Mouse (Mus musculus) right cerebral cortex, postnatal 25 days (tissue): ENCODE measurements around the gene Hist1h1t.
A peak's percentile ranks its signal among the peaks of the same experiment; 100 is the strongest.
"Not testable (repeated sequence)": the region's sequence is repeated elsewhere in the genome, so short reads cannot be mapped to it uniquely, and the experiment has no call there.

Source experiments
- DNase-seq: peaks from one replicate; pipeline ENCODE4 v3.0.0; 2022

The Hist1h1t gene

DNA sequence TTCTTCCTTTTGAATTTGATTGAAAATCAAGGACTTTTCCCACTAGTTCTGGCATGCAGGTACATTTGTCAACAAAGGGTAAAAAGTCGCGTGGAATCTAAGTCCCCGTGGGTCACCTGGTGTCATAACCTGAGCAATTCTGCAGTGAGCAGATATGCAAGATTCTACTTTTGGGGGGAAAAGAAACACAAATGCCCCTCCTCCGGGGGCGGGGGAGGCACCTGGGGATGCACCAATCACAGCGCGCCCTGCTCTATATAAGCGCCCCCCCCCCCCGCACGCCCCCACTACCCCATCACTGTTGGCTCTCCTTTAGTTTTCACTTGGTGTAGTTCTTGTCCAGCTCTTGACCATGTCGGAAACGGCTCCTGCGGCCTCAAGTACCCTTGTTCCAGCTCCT, at the start of gene Hist1h1t:
TSS of gene Hist1h1t (plus strand) at position 301 of the 400 bp plus-strand sequence.
- DNase-seq, result no peak

DNA sequence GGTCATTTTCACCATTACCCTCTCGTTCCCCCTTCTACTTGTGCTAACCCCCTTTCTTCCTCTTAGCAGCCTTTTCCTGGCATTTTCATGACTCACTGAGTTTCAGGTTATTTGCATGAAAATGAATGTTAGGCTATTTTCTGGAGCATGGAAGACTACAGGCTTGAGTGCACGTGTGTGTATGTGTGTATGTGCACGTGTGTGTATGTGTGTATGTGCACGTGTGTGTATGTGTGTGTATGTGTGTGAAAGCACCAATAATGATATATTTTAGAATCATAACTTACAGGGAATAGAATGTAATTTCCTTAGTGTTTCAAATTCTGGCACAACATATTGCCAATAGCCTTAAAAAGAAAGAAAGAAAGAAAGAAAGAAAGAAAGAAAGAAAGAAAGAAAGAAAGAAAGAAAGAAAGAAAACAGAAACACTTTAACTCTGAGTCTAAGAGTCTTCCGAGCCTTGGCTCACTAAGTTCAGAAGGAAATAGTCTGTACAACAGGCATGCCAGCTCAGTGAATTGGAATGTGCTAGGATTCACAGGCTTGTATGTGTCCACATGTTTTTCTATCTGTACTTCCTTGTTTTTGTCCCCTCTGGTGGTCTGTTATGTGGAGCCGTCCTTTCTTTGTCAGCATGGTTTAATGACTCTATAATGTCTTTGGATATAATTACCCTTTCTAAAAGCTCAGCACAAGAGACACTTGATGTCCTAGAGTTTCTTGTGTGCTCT, 35.8 kb upstream of the Hist1h1t start:
- DNase-seq, result no peak

DNA sequence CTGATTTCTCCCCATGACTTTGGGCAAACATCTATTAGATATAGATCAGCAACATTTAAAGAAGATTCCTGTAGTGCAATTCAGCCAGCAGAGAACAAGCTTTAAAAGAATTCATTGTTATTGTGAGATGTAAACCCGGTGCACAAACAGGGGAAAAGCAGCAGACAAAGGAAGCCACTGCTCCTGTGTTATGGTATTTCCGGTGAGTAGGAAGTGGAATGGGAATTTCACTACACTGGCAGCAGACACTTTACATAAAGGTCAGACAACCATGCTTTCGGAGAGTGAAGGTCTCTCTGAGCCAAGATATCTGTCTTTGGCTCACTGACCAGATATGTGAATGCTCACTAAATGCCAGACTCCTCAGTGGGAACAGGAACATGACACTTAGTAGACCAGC, 33.1 kb upstream of the Hist1h1t start:
- DNase-seq, result no peak

DNA sequence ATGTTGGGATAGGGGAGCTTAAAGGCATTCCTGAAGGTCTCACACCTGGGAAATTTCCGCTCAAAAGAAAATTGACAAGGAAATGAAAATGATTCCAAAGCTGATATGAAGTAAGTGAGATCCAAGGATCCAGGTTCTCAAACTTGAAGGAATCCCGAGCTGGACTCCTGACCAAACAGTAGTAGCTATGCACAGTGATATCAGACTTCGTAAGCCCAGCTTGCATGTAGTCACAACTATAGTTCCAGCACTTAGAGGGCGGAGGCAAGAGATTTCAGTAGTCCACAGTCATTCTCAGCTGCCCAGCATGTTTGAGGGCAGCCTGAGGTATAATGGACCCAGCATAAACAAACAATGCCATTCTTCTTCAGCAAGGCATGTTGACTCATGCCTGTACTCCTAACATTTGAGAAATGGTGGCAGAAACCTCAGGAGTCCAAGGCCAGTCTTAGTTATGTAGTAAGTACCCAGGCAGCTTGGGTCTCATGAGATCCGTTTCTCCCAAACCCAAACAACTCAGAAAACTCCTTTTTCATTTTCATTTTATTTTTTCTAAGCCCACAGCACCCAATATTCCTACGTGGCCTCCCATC, 13.5 kb upstream of the Hist1h1t start:
- DNase-seq, result no peak

DNA sequence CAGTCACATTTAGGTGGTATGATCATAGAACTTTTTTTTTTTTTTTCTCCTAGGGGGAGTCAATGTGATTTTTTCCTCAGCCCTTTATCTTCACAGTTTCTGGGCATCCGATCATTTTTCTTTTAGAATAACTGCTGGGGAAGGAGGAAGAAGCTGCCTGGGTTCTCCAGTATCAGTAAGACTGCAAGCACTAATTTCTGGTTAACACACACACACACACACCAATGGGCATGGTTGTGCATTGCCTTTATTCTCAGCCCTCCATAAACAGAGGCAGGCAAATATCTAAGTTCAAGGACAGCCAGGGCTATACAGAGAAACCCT, 13.0 kb upstream of the Hist1h1t start:
- DNase-seq, result no peak

DNA sequence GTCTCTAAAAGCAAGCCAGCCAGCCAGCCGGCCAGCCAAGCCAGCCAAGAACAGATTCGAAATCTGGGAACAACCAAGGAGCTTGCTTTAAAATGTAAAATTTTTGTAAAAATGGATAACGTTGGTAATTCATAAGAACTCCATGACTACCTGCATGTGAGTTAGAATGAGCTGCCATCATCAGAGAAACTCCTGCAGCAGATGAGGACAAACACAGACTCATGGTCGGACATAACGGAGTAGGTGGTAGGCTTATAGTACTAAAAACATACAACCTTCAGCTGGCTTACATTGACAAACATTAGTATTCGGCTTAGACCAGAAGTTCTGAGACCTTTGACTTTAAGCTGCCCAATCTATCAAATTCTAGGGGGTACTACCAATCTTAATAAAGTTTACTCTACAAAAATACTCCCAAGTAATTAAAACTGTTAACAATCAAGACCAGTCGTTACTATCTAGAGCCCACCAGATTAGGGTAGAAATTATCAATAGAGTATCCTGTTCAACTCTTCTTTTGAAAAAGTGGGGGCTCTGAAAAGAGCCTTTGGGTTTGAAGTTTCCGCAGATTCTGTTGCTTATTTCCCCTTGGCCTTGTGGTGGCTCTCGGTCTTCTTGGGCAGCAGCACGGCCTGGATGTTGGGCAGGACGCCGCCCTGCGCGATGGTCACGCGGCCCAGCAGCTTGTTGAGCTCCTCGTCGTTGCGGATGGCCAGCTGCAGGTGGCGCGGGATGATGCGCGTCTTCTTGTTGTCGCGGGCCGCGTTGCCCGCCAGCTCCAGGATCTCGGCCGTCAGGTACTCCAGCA, 12.5 kb upstream of the Hist1h1t start:
- DNase-seq, result not testable (repeated sequence)

DNA sequence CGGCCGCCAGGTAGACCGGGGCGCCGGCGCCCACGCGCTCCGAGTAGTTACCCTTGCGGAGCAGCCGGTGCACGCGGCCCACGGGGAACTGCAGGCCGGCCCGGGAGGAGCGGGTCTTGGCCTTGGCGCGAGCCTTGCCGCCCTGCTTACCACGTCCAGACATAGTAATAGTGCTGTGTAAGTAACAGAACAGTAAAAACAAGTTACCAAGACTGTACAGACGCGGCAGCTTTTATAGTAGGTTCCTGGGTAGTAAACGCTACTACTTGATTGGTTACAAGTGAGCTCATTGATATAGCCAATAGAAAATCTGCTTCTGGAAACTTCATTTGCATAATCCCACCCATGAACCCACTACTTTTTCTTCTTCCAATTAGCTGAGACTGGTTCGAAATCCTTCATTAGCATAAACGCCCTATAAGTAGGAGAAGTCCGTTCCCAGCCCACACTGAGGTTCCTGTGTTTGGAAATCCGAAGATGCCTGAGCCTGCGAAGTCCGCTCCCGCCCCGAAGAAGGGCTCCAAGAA, 11.8 kb upstream of the Hist1h1t start, which contains the start of the genes Hist1h2ac and Hist1h2bc:
TSS of gene Hist1h2ac (minus strand) at position 194 of the 527 bp plus-strand sequence.
TSS of gene Hist1h2bc (plus strand) at position 445 of the 527 bp plus-strand sequence.
- peak; percentile 78 for DNase-seq

DNA sequence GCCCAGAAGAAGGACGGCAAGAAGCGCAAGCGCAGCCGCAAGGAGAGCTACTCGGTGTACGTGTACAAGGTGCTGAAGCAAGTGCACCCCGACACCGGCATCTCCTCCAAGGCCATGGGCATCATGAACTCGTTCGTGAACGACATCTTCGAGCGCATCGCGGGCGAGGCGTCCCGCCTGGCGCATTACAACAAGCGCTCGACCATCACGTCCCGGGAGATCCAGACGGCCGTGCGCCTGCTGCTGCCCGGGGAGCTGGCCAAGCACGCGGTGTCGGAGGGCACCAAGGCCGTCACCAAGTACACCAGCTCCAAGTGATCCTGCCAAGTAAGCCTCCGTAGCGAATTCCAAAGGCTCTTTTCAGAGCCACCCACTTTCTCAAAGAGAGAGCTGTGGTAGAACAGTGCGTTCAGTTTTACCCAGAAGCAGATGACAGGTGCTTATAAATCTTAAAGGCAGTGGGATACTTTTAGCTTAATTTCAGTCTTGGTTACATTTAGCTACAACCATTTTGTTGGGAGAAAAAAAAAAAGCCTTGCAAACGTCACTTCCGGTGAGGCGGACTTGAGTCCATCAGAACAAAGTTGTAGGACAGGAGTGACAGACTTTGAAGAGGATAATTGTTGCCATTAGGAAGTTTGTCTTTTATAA, 11.2 kb upstream of the Hist1h1t start:
- DNase-seq, result not testable (repeated sequence)

DNA sequence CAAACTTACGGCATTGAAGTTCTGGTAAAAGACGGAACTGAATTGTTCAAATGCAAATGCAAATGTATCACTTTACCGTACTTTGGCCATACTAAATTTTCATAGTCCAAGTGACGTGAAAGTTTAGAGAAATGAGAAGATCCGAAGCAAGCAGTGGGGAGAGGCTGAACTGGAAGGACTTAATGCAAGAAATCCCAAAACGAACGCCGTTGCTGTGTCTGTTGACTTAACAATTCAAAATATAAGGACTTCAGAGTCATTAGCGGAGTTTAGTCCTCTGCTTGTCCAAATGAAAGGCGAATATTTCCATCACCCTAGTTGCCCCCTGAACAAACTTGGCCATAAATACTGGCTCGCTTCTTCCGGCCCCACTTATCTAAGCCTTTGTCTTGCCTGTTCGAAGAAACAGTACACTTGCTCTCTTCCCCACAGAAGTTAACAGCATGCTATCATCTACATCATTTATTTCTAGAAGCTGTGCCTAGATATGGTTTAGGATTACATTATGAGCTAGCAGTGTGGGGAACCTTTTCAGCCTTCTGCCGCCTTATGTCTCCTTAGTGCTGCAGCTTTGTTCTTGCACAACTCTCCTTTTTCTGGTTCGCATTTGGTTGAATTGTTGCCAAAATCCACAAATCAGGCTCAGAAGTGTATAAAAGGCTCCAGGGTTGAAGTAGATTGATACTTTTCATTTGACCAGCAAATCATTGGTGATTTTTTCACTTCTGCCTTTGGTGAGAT, 10.3 kb upstream of the Hist1h1t start:
- DNase-seq, result no peak

DNA sequence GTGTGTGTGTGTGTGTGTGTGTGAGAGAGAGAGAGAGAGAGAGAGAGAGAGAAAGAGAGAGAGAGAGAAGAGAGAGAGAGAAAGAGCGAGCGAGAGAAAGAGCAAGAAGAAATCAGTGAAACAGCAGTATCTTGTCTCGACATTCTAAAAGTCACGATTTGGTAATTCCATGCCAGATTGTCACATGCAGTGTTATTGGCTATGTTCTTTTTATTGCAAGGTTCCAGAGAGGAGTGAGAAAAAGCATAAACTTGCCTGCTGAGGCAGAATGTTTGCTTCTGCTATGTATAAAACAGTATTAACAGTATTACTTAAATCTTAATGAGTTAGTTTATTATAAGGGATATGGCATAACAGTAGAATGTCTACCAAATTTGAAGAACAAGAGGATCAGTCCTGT, 9.6 kb upstream of the Hist1h1t start:
- no peak for DNase-seq

DNA sequence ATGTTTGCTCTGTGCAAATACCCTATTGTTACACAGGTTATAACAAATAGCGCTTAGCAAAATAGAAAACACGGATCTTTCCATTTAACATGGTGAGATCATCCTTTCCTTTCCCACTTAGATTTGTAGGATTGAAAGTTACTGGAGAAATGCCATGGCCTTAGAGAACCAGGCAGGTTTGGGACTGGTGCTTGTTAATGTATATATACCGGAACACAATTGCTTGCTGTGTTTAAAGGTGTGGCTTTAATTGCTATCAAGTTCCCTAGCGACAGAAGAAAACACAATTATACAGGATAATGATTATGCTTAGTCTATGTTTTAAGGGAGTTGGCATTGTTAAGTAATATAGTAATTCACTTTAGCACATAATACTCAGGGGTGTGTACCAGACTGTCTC, 8.4 kb upstream of the Hist1h1t start:
- no peak for DNase-seq

DNA sequence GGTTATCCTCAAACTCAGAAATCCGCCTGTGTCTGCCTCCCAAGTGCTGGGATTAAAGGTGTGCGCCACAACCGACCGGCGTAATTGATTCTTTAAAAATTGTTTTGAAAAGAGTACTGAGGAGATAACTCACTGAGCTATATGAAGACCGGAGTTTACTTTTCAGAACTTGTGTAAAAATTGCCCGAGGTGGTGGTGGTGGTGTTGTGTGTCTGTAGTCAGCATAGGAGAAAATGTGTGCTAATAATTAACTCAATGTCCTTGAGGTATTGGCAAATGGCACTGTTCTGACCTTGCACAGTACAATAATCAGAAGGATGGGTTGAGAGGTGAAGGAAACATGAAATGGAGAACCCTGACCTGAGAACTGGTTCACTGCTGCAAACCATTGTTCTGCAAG, 7.7 kb upstream of the Hist1h1t start:
- no peak for DNase-seq

DNA sequence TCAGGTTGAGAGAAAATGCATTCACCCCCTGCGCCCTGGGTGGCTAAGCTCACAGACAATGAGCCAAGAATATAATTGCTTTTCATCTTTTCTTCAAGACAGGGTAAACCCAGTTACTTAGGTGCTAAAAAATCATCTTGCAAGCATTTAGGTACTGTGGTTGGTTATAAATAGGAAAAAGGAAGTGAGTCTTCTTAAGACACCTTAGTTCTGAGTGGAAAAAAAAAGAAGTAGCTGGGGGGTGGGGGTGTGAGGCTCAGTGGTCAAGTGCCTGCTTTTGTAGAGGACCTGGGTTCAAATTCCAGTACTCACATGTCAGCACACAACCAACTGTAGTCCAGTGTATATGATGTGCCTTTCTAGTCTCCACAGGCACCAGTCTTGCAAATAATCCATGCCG, 6.7 kb upstream of the Hist1h1t start:
- DNase-seq, result no peak

DNA sequence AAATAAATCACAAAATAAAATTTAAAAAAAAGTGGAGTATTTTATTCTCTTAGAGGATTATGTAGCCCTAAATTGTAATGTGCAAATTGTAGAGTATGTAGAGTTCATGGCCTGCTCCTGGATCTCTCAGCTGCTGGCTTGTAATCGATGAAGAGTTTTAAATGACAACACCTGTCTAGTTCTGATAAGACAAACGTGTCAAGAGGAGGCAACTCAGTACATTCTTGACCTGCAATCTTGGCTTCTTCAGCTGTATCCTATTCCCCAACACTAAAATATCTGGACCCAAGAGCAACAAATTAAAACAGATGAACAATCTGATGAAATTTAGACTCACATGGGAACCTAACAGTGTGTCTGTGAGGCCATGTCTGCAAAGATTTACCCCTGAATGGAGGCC, 6.2 kb upstream of the Hist1h1t start:
- DNase-seq, result no peak

DNA sequence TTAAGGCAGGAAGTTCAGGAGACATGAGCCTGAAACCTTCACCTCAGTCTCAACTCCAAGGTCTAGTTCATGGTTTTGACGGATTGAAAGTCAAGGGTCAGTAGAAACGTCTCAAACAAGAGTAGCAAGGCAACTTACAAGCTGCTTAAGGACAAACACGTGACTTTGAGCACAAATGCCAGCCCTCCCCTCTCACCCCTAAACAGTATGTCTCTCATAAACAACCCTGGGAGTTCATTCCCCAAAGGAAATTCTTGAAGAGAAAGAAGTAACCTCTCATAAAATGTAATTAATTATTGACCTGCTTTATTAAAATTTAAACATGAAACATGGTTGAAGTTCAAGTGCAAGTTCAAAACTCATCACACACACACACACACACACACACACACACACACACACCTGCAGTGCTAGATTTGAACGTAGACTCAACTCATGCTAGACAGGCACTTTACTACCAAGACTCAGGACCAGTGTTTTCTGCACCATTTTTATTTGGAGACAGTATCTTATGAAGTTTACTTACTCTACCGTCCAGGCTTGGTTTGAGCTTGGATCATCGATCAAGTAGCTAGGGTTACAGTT, 1.7 kb upstream of the Hist1h1t start:
- DNase-seq, result no peak

DNA sequence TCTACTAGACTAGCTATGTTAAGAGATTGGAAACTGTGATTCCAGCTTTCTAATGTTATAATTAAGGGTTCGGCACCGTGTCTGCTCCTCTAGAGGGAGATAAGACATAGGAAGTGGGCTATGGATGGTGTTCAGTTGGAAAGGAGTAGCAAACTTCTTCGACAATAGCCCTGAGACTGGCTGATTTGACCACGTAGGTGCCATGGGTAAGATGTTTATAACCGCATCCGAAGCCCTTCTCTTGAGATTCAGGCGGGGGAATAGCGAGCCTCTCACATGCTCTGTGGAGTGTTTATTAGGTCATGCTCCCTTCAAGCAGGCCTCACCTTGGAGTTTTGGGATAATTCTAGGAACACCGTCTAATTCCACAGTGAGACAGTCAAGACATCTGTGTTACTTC, 658 bp upstream of the Hist1h1t start:
- DNase-seq, result no peak

DNA sequence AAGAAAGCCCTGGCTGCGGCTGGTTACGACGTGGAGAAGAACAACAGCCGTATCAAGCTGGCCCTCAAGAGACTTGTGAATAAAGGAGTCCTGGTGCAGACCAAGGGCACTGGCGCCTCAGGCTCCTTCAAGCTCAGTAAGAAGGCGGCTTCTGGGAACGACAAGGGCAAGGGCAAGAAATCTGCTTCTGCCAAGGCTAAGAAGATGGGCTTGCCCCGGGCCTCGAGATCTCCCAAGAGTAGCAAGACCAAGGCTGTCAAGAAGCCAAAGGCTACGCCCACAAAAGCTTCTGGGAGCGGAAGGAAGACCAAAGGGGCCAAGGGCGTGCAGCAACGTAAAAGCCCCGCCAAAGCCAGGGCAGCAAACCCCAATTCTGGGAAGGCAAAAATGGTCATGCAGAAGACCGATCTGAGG, 454 bp downstream of the Hist1h1t start:
- DNase-seq, result no peak

DNA sequence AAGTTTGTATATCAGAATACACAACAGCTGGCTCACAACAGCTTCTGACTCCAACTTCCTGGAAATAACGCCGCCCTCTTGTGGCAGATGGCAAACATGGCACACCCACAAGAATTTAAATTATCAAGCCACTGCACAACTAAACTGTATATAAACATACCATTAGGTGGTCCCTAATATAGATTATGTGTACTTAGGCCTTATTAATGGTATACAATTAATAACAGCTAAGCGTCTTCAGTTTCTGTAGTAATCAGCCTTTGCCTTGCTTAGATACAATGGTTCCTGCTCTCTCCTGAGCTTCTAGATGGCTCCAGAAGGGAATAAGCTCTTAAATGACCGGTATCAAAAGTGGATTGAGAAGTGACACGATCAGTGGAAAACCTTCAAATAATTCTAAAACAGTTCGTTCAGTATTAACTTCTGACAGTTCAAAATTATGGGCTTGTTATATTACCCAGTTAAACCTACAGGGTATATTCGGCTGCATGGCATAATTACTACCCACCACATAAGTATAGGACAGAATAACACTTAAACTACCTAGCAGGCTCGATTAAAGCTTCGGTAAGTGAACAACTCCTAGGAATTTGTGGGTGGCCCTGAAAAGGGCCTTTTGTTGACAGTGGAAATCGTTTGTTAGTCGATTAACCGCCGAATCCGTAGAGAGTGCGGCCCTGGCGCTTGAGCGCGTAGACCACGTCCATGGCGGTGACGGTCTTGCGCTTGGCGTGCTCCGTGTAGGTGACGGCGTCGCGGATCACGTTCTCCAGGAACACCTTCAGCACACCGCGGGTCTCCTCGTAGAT, 2.1 kb downstream of the Hist1h1t start:
- DNase-seq, result no peak

DNA sequence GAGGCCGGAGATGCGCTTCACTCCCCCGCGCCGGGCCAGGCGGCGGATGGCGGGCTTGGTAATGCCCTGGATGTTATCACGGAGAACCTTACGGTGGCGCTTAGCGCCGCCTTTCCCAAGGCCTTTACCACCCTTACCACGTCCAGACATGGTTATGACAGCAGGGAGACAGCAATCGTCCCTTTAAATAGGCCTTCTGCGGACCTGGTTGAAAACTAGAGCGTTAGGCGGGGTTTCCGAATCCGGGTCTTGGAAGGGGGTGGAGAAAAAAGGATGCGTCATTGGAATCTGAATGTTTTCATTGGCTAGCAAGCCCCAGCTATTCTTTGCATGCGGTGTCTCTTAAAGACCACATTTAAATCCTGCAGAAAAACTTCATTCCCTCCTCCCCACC, 2.7 kb downstream of the Hist1h1t start, which contains the start of gene Hist1h4c:
TSS of gene Hist1h4c (minus strand) at position 155 of the 394 bp plus-strand sequence.
- DNase-seq, result peak; percentile 98

DNA sequence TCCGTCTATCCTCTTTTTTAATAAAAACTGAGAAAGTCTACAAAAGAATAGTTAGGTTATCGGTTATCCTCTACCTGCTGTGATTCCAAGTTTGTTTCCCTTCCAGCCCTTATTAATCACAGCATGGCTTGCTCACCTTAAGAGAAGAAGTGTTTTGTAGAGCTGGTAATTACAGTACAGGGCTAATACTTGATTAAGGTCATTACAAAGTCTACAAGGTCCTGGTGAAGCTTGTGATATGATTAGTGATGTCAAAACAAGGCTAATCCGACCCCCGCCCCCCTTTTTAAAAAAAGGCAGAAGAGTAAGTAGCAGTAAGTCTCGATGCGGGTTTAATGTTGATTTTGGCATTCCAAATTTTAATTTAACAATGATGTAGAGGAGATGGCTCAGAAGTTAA, 3.4 kb downstream of the Hist1h1t start:
- no peak for DNase-seq

DNA sequence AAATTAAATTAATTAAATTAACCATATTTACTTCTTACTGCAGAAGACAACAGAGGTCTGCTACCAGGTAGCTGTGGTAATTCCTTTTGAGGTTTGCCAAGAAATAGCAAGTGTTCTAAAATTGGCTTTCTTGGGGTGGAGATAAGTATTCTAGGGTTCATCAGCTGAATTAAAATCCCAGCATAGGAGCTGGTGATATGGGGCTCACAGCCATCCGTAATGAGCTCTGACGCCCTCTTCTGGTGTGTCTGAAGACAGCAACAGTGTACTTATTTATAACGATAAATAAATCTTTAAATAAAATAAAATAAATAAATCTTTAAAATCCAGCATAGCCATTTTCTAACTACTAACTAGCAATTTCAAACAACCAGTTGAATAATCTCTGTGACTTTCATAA, 4.2 kb downstream of the Hist1h1t start:
- DNase-seq, result no peak
